ENCODE assay signal across 8 mouse cellular contexts in genomic region chr2:152693735-152694134, GRCm38 (mm10). TPM values are rescaled to one million over a fixed set of nuclear protein-coding genes. Genes with fewer than 3 reads are reported as not detected.
A peak's percentile ranks its signal among the peaks of the same experiment; 100 is the strongest.
DNase-seq lines count a peak whose midpoint lies in the region; ATAC-seq lines count a peak whose summit lies in the region.

No protein-coding gene starts in this region.

- 76% methylated on average over 13 of the region's 13 CpGs for WGBS in kidney, embryonic 15.5 days
- WGBS in embryonic facial prominence, embryonic 14.5 days: 79% methylated on average over 13 of the region's 13 CpGs
- WGBS in intestine, embryonic 14.5 days: 87% methylated on average over 13 of the region's 13 CpGs
- 90% methylated on average over 13 of the region's 13 CpGs for WGBS in midbrain, embryonic 16.5 days

- H3K36me3 ChIP-seq in kidney, embryonic 15.5 days: peaks cover 74% of the 10 kb centered on the region
- H3K36me3 ChIP-seq in embryonic facial prominence, embryonic 14.5 days (ENCODE audit: control insufficient read depth, insufficient read depth, low read length): peaks cover 54% of the 10 kb centered on the region
- peaks cover 62% of the 10 kb centered on the region for H3K36me3 ChIP-seq in intestine, embryonic 14.5 days (ENCODE audit: control insufficient read depth, insufficient read depth, low read length)
- peaks cover 12% of the 10 kb centered on the region for H3K36me3 ChIP-seq in midbrain, embryonic 16.5 days (ENCODE audit: control insufficient read depth, insufficient read depth, low read length)

- DNase-seq in kidney, adult 18-20 months: no peak
- DNase-seq in embryonic facial prominence, embryonic 14.5 days (ENCODE audit: low spot score): no peak
- no peak for DNase-seq in intestine, embryonic 14.5 days (ENCODE audit: low spot score)
- DNase-seq in thymus, adult 18-20 months: no peak
- DNase-seq in ovary, adult 18-20 months (ENCODE audit: low spot score): no peak
- no peak for DNase-seq in adrenal gland, postnatal 36 days

- no peaks in the 10 kb centered on the region for H3K27me3 ChIP-seq in kidney, embryonic 15.5 days
- no peaks in the 10 kb centered on the region for H3K27me3 ChIP-seq in embryonic facial prominence, embryonic 14.5 days (replicated peaks; ENCODE audit: control insufficient read depth, insufficient read depth, low read length)
- no peaks in the 10 kb centered on the region for H3K27me3 ChIP-seq in intestine, embryonic 14.5 days (replicated peaks; ENCODE audit: control insufficient read depth, insufficient read depth, low read length)
- no peaks in the 10 kb centered on the region for H3K27me3 ChIP-seq in midbrain, embryonic 16.5 days (ENCODE audit: control insufficient read depth, insufficient read depth, low read depth, low read length)

- H3K9ac ChIP-seq in kidney, embryonic 15.5 days: 0 out of 2 replicates have a peak overlapping the region, but pooled peaks have one; percentile 3
- peak overlapping the region; percentile 43 for H3K9ac ChIP-seq in embryonic facial prominence, embryonic 14.5 days (ENCODE audit: low read depth, low read length)
- no peak overlapping the region; the same call in 1 of the 2 replicates for H3K9ac ChIP-seq in intestine, embryonic 14.5 days (ENCODE audit: low read length)
- H3K9ac ChIP-seq in midbrain, embryonic 16.5 days (ENCODE audit: low read depth, low read length): peak overlapping the region; percentile 47

- H3K9me3 ChIP-seq in kidney, embryonic 15.5 days (replicated peaks): no peaks in the 10 kb centered on the region
- no peaks in the 10 kb centered on the region for H3K9me3 ChIP-seq in embryonic facial prominence, embryonic 14.5 days (ENCODE audit: control insufficient read depth, low read length)
- H3K9me3 ChIP-seq in intestine, embryonic 14.5 days (ENCODE audit: control insufficient read depth, low read length): no peaks in the 10 kb centered on the region
- no peaks in the 10 kb centered on the region for H3K9me3 ChIP-seq in midbrain, embryonic 16.5 days (replicated peaks; ENCODE audit: control insufficient read depth, low read length, poor library complexity, severe bottlenecking)

- peak overlapping the region; percentile 45 for H3K27ac ChIP-seq in kidney, embryonic 15.5 days
- peak overlapping the region; percentile 25; the same call in 1 of the 2 replicates for H3K27ac ChIP-seq in embryonic facial prominence, embryonic 14.5 days (replicated peaks; ENCODE audit: low read depth, low read length)
- peak overlapping the region; percentile 35; the same call in 1 of the 2 replicates for H3K27ac ChIP-seq in intestine, embryonic 14.5 days (ENCODE audit: low read depth)
- H3K27ac ChIP-seq in midbrain, embryonic 16.5 days (ENCODE audit: low read length): peak overlapping the region; percentile 6; the same call in 1 of the 2 replicates

- no peak for ATAC-seq in kidney, embryonic 15.5 days (replicated peaks; ENCODE audit: low FRiP score)
- ATAC-seq in embryonic facial prominence, embryonic 14.5 days (ENCODE audit: low read depth): no peak
- ATAC-seq in intestine, embryonic 14.5 days (replicated peaks; ENCODE audit: low FRiP score, low TSS enrichment, low read depth): no peak
- no peak for ATAC-seq in midbrain, embryonic 16.5 days

- H3K4me1 ChIP-seq in kidney, embryonic 15.5 days: peaks cover 18% of the 10 kb centered on the region
- 0 out of 2 replicates have a peak, but pooled peaks cover 4% of the 10 kb centered on the region for H3K4me1 ChIP-seq in embryonic facial prominence, embryonic 14.5 days (ENCODE audit: control insufficient read depth, insufficient read depth, low read length)
- H3K4me1 ChIP-seq in intestine, embryonic 14.5 days (replicated peaks; ENCODE audit: control insufficient read depth, insufficient read depth, low read length): peaks cover 3% of the 10 kb centered on the region; the same call in 1 of the 2 replicates
- no peaks in the 10 kb centered on the region for H3K4me1 ChIP-seq in midbrain, embryonic 16.5 days (ENCODE audit: control insufficient read depth, insufficient read depth, low read length)

- no peak overlapping the region for H3K4me3 ChIP-seq in kidney, embryonic 15.5 days (replicated peaks)
- peak overlapping the region; percentile 21 for H3K4me3 ChIP-seq in embryonic facial prominence, embryonic 14.5 days (ENCODE audit: low read depth, low read length)
- no peak overlapping the region for H3K4me3 ChIP-seq in intestine, embryonic 14.5 days (ENCODE audit: low read depth, low read length)
- H3K4me3 ChIP-seq in midbrain, embryonic 16.5 days (ENCODE audit: low read depth, low read length): peak overlapping the region; percentile 20; the same call in 1 of the 2 replicates

- H3K4me2 ChIP-seq in kidney, embryonic 15.5 days: peak overlapping the region; percentile 39
- H3K4me2 ChIP-seq in embryonic facial prominence, embryonic 14.5 days (ENCODE audit: low read depth, low read length): peak overlapping the region; percentile 41
- H3K4me2 ChIP-seq in intestine, embryonic 14.5 days (ENCODE audit: low read length): peak overlapping the region; percentile 40
- peak overlapping the region; percentile 45 for H3K4me2 ChIP-seq in midbrain, embryonic 16.5 days (ENCODE audit: low read length)

RNA-seq across cellular contexts. Expression of gene Mcts2, which starts 6.9 kb away (rescaled TPM):
- polyA plus RNA-seq in kidney, embryonic 15.5 days (2015; fragmentation: Nextera tagmentation; extraction: Ambion mirVana): 29.5 and 31.0 TPM in 2 replicates
- 26.7 and 30.2 TPM in 2 replicates for polyA plus RNA-seq in embryonic facial prominence, embryonic 14.5 days (2014; fragmentation: Nextera tagmentation; extraction: Ambion mirVana)
- 32.8 and 34.0 TPM in 2 replicates for polyA plus RNA-seq in intestine, embryonic 14.5 days (2014; fragmentation: Nextera tagmentation; extraction: Ambion mirVana)
- 31.1 and 34.4 TPM in 2 replicates for polyA plus RNA-seq in midbrain, embryonic 16.5 days (2015; fragmentation: Nextera tagmentation; extraction: Ambion mirVana)
- 10 to 100 TPM; 27.2 to 31.7 TPM for total RNA-seq in adrenal gland, postnatal 36 days (2021)

RNA-seq across cellular contexts. Expression of gene H13, which starts 24.5 kb away (rescaled TPM):
- 141 and 147 TPM in 2 replicates for polyA plus RNA-seq in kidney, embryonic 15.5 days (2015; fragmentation: Nextera tagmentation; extraction: Ambion mirVana)
- 122 and 134 TPM in 2 replicates for polyA plus RNA-seq in embryonic facial prominence, embryonic 14.5 days (2014; fragmentation: Nextera tagmentation; extraction: Ambion mirVana)
- 108 and 113 TPM in 2 replicates for polyA plus RNA-seq in intestine, embryonic 14.5 days (2014; fragmentation: Nextera tagmentation; extraction: Ambion mirVana)
- polyA plus RNA-seq in midbrain, embryonic 16.5 days (2015; fragmentation: Nextera tagmentation; extraction: Ambion mirVana): 181 and 187 TPM in 2 replicates
- total RNA-seq in adrenal gland, postnatal 36 days (2021): 100 to 1,000 TPM; 169 to 173 TPM

RNA-seq across cellular contexts. Expression of gene Id1, which starts 42.3 kb away (rescaled TPM):
- polyA plus RNA-seq in kidney, embryonic 15.5 days (2015; fragmentation: Nextera tagmentation; extraction: Ambion mirVana): 133 and 143 TPM in 2 replicates
- 128 and 138 TPM in 2 replicates for polyA plus RNA-seq in embryonic facial prominence, embryonic 14.5 days (2014; fragmentation: Nextera tagmentation; extraction: Ambion mirVana)
- polyA plus RNA-seq in intestine, embryonic 14.5 days (2014; fragmentation: Nextera tagmentation; extraction: Ambion mirVana): 101 and 109 TPM in 2 replicates
- 23.7 and 35.7 TPM in 2 replicates for polyA plus RNA-seq in midbrain, embryonic 16.5 days (2015; fragmentation: Nextera tagmentation; extraction: Ambion mirVana)
- total RNA-seq in adrenal gland, postnatal 36 days (2021): 100 to 1,000 TPM in 1 of 2 experiments, 10 to 100 TPM in 1; 68.4 to 105 TPM

Comparison
In these comparisons a context has a peak if more than half of its experiments do, and no peak if none do; other contexts are left out.
1. H3K4me3 ChIP-seq: peak in embryonic facial prominence, embryonic 14.5 days (single experiment) and midbrain, embryonic 16.5 days (single experiment); none in kidney, embryonic 15.5 days (single experiment) and intestine, embryonic 14.5 days (single experiment).
2. Peak in every context shown above with its lines, with median percentiles within 50 percentile points of each other: H3K27ac ChIP-seq and H3K4me2 ChIP-seq.